Mouse (Mus musculus) cerebellum, adult 11 months (tissue): Measurements from ENCODE around the gene Tet3.
"Not testable (repeated sequence)": the region's sequence is repeated elsewhere in the genome, so short reads cannot be mapped to it uniquely, and the experiment has no call there.

Experiments used
- DNase-seq: peaks from one replicate; pipeline ENCODE4 v3.0.0; 2022

Gene Tet3

GRCm38 (mm10) chr6:83361523-83362248 is 97.2 kb downstream of the Tet3 start:
- DNase-seq, result no peak

- DNase-seq, result no peak
Observed at GRCm38 (mm10) chr6:83357436-83357835, 101.4 kb downstream of the Tet3 start.

GRCm38 (mm10) chr6:83356569-83357138 is 102.2 kb downstream of the Tet3 start:
- peak; percentile 85 for DNase-seq

GRCm38 (mm10) chr6:83354856-83355781 is 103.8 kb downstream of the Tet3 start:
- no peak for DNase-seq

GRCm38 (mm10) chr6:83352666-83353410 is 106.0 kb downstream of the Tet3 start:
- peak; percentile 90 for DNase-seq

- DNase-seq, result no peak
Observed at GRCm38 (mm10) chr6:83351490-83352160, 107.3 kb downstream of the Tet3 start.

- no peak for DNase-seq
Observed at GRCm38 (mm10) chr6:83350851-83351405, 108.0 kb downstream of the Tet3 start.

GRCm38 (mm10) chr6:83350172-83350571 is 108.7 kb downstream of the Tet3 start:
- no peak for DNase-seq

GRCm38 (mm10) chr6:83349274-83349958 is 109.5 kb downstream of the Tet3 start:
- peak; percentile 92 for DNase-seq

GRCm38 (mm10) chr6:83348873-83349272 is 110.0 kb downstream of the Tet3 start, which contains the start of gene Bola3:
Bola3 (plus strand) TSS chr6:83349147.
- DNase-seq, result no peak

GRCm38 (mm10) chr6:83347916-83348315 is 111.0 kb downstream of the Tet3 start:
- DNase-seq, result no peak

- not testable (repeated sequence) for DNase-seq
Observed at GRCm38 (mm10) chr6:83345285-83345684, 113.6 kb downstream of the Tet3 start.

GRCm38 (mm10) chr6:83342957-83343356 is 115.9 kb downstream of the Tet3 start:
- no peak for DNase-seq

GRCm38 (mm10) chr6:83341387-83341786 is 117.5 kb downstream of the Tet3 start:
- no peak for DNase-seq

GRCm38 (mm10) chr6:83327591-83328190 is 131.2 kb downstream of the Tet3 start:
- DNase-seq, result no peak

GRCm38 (mm10) chr6:83326761-83327160 is 132.1 kb downstream of the Tet3 start:
- DNase-seq, result no peak

- no peak for DNase-seq
Observed at GRCm38 (mm10) chr6:83326394-83326736, 132.5 kb downstream of the Tet3 start.

- DNase-seq, result peak; percentile 92
Observed at GRCm38 (mm10) chr6:83325525-83326393, 133.1 kb downstream of the Tet3 start, which contains the start of the genes Mthfd2 and Mob1a. Mthfd2 (minus strand) TSS chr6:83325908. Mob1a (plus strand) TSS chr6:83326016.

GRCm38 (mm10) chr6:83323652-83324419 is 135.0 kb downstream of the Tet3 start:
- no peak for DNase-seq
